Mouse (Mus musculus): ENCODE results near the gene Nlgn2.

Gene Nlgn2

GRCm38 (mm10) chr11:69822080-69822479 is 15.5 kb downstream of the Nlgn2 start, which contains the start of gene Spem1:
TSS of gene Spem1 (minus strand) at chr11:69822180.
- DNase-seq (ENCODE audit: low spot score) = no peak

GRCm38 (mm10) chr11:69818871-69819270 is 18.7 kb downstream of the Nlgn2 start:
- DNase-seq (ENCODE audit: low spot score) = no peak

GRCm38 (mm10) chr11:69818365-69818764 is 19.2 kb downstream of the Nlgn2 start, which contains the start of gene Spem2:
TSS of gene Spem2 (minus strand) at chr11:69818465.
- DNase-seq (ENCODE audit: low spot score) = no peak

- DNase-seq (ENCODE audit: low spot score) = no peak
Observed at GRCm38 (mm10) chr11:69816520-69816919, 21.1 kb downstream of the Nlgn2 start.

GRCm38 (mm10) chr11:69815155-69815554 is 22.4 kb downstream of the Nlgn2 start, which contains the start of gene Gm39566:
TSS of gene Gm39566 (minus strand) at chr11:69815298.
- no peak for DNase-seq (ENCODE audit: low spot score)

GRCm38 (mm10) chr11:69810280-69810679 is 27.3 kb downstream of the Nlgn2 start:
- no peak for DNase-seq (ENCODE audit: low spot score)

GRCm38 (mm10) chr11:69807641-69808040 is 29.9 kb downstream of the Nlgn2 start:
- no peak for DNase-seq (ENCODE audit: low spot score)

GRCm38 (mm10) chr11:69806378-69806777 is 31.2 kb downstream of the Nlgn2 start:
- no peak for DNase-seq (ENCODE audit: low spot score)

GRCm38 (mm10) chr11:69804972-69805909 is 32.3 kb downstream of the Nlgn2 start, which contains the start of gene Tmem102:
TSS of gene Tmem102 (minus strand) at chr11:69805624.
- peak; percentile 53 for DNase-seq (ENCODE audit: low spot score)

- DNase-seq (ENCODE audit: low spot score) = no peak
Observed at GRCm38 (mm10) chr11:69804652-69804940, 33.0 kb downstream of the Nlgn2 start.

- DNase-seq (ENCODE audit: low spot score) = peak; percentile 74
Observed at GRCm38 (mm10) chr11:69803786-69804651, 33.6 kb downstream of the Nlgn2 start.

- DNase-seq (ENCODE audit: low spot score) = peak; percentile 41
Observed at GRCm38 (mm10) chr11:69803328-69803727, 34.3 kb downstream of the Nlgn2 start.

GRCm38 (mm10) chr11:69802648-69803105 is 34.9 kb downstream of the Nlgn2 start:
- DNase-seq (ENCODE audit: low spot score) = peak; percentile 81

- DNase-seq (ENCODE audit: low spot score) = no peak
Observed at GRCm38 (mm10) chr11:69801379-69801977, 36.1 kb downstream of the Nlgn2 start, which contains the start of gene Fgf11. TSS of gene Fgf11 (minus strand) at chr11:69801857.

GRCm38 (mm10) chr11:69800392-69801197 is 37.0 kb downstream of the Nlgn2 start:
- DNase-seq (ENCODE audit: low spot score) = peak; percentile 78

GRCm38 (mm10) chr11:69800138-69800391 is 37.5 kb downstream of the Nlgn2 start:
- DNase-seq (ENCODE audit: low spot score) = no peak

GRCm38 (mm10) chr11:69799394-69800137 is 38.0 kb downstream of the Nlgn2 start:
- DNase-seq (ENCODE audit: low spot score) = no peak

GRCm38 (mm10) chr11:69797924-69798323 is 39.7 kb downstream of the Nlgn2 start:
- no peak for DNase-seq (ENCODE audit: low spot score)

- DNase-seq (ENCODE audit: low spot score) = no peak
Observed at GRCm38 (mm10) chr11:69795983-69796435, 41.6 kb downstream of the Nlgn2 start.

- peak; percentile 97 for DNase-seq (ENCODE audit: low spot score)
Observed at GRCm38 (mm10) chr11:69795168-69795982, 42.2 kb downstream of the Nlgn2 start, which contains the start of gene Chrnb1. TSS of gene Chrnb1 (minus strand) at chr11:69795943.
